Mouse (Mus musculus) megakaryocyte, embryonic 14.5 days (primary cell): Measurements from ENCODE around the gene Morc4.

ENCODE experiments used
- FLI1 ChIP-seq: IDR thresholded peaks from 2 replicates; pipeline ENCODE4 v1.6.1; 2012; ENCODE audit warnings: low read length, inconsistent platforms, mixed read lengths
- GATA1 ChIP-seq: IDR thresholded peaks from 3 replicates; pipeline ENCODE4 v1.6.1; 2012; ENCODE audit warnings: mixed read lengths, low read length, inconsistent platforms, borderline replicate concordance

DNA sequence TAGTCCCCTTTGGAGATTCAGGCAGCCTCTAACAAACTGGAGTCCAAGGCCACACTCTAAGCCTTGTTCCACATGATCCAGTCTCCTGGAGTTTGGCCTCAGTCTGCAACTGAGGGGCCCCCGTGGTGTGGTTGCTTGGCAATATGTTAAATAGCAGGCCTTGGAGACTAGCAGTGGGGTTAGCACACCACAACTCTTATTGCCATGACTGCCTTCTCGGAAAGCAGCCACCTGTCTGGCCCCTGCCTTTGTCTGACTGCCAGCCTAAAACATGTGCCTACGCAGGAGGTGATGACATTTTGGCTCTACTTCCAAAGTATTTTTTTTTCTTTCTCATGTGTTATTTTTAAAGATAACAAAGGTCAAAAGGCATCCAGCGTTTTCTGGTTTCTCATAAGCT is 63.4 kb downstream of the Morc4 start:
- TF ChIP-seq GATA1, result no peak
- TF ChIP-seq FLI1, result no peak
